Mouse (Mus musculus): ENCODE results near the gene 1700020D05Rik. TPM values are rescaled to one million over a fixed set of nuclear protein-coding genes. Genes with fewer than 3 reads are reported as not detected.

1700020D05Rik gene
- 1 to 10 TPM; 9.3 to 9.6 TPM for total RNA-seq (2021)

DNA sequence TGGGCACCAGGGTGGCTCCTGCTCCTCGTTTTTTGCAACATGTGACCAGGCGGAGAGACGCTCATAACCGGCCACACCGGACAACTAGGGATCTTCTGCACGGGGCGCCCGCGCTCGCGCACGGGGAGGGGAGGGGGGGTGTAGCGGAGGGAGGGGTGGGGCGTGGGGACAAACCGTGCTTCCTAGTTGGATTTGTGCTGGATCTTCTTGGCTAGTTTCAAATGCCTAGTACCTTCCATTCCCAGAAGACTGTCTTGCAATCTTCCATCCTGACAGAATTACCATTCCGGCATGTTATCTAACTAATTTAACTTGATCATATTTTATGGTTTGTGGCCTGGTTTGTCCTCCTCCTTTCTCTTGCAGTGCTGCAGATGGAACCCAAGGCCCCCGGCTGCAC lies at the start of gene 1700020D05Rik:
TSS of gene 1700020D05Rik (minus strand) at position 101 of the 400 bp plus-strand sequence.
- intact Hi-C loops (cut with DNase I) = no loop called here
- no peak for DNase-seq

DNA sequence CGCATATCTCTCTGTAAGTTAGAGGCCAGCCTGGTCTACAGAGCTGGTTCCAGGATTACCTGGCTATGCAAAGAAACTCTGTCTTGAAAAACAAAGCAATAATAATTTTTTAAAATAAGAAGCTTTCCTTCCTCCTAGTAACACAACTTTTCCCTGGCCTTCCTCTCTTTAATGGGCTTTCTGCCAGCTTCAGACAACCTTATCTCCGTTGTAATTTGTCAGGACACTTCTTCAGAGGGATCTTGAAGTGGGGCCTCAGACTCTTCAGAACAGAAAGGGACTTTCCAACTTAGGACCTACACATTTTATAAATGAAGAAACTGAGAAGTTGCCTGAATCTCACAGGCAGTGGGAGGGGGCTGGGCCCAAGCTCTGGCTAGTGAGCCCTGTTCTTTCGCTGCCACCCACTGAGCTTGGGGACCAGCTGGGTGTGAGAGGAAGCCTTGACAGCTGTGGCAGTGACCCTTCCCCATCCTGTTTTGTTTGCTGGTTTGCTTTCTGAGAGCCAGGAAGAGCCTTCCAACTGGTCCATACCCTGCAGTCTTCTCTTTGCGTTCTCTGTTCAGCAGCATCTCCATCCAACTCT lies 44.0 kb upstream of the 1700020D05Rik start:
- intact Hi-C loops (cut with DNase I) = no loop called here
- DNase-seq = no peak

DNA sequence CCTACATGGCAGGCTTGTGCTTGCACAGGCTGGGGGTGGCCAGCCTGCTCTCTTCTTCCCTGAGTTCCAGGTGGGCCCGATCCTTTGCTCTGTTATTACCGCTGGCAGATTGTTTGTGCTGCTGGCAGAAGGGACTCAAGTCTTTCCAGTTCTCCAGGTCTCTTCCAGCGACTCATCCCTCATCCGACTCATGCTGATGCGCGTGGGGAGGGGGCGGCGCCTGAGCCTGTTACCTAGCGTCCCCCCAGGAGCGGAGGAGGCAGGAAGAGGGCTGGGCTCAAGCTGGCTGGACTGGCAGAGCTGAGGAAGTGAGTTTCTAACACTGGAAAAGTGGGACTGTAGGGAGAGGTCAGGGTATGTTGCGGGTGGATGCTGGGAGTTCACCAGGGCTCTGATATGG lies 40.4 kb upstream of the 1700020D05Rik start:
- no peak for DNase-seq
- intact Hi-C loops (cut with DNase I) = no loop called here

DNA sequence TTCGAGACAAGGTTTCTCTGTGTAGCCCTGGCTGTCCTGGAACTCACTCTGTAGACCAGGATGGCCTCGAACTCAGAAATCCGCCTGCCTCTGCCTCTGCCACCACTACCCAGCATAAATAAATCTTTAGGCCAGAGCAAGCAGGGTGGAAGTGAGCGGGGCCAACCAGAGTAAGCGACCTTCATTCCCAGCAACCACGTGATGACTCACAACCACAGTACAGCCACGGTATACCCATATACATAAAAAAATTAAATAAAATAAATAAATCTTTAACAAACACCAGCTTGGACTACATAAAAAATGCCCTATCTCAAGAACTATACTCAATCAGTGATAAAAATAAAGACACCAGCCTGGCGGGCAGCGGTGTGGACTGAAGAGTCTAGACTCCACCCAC lies 39.8 kb upstream of the 1700020D05Rik start:
- DNase-seq = no peak
- intact Hi-C loops (cut with DNase I) = no loop called here

DNA sequence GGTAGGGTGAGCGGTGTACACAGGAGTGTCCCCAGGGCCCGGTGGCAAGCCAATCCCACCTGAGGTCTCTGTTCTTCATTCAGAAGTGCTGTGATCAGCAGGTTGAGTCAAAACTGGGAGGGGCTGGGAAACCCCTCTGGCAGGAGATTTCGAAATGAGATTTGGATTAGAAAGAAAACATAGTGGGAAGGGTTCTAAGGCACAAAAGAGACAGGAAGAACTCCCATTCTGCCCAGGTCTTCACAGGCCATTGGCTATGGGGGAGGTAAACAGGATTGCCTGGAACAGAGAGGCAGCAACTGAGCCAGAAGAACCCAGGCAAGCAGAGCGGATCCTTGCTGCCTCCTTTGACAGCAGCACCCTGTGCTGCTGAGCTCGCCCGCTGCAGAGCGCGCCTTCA lies 35.2 kb upstream of the 1700020D05Rik start:
- no peak for DNase-seq
- intact Hi-C loops (cut with DNase I) = no loop called here

GRCm38 (mm10) chr19:5532520-5532919 lies 28.9 kb upstream of the 1700020D05Rik start:
- no peak for DNase-seq
- intact Hi-C loops (cut with DNase I) = no loop called here

- intact Hi-C loops (cut with DNase I) = no loop called here
- DNase-seq = no peak
Observed at GRCm38 (mm10) chr19:5530138-5530524, 26.5 kb upstream of the 1700020D05Rik start.

GRCm38 (mm10) chr19:5529325-5530137 lies 25.9 kb upstream of the 1700020D05Rik start:
- peak; percentile 96 for DNase-seq
- intact Hi-C loops (cut with DNase I) = loop anchor here (5.0 kb wide), 1 partner anchor 38 kb away; the partner anchor contains the start of gene Ap5b1

- intact Hi-C loops (cut with DNase I) = loop anchor here (5.0 kb wide), 1 partner anchor 42 kb away; the partner anchor contains the start of gene Ap5b1
- DNase-seq = no peak
Observed at GRCm38 (mm10) chr19:5525204-5525603, 21.6 kb upstream of the 1700020D05Rik start.

DNA sequence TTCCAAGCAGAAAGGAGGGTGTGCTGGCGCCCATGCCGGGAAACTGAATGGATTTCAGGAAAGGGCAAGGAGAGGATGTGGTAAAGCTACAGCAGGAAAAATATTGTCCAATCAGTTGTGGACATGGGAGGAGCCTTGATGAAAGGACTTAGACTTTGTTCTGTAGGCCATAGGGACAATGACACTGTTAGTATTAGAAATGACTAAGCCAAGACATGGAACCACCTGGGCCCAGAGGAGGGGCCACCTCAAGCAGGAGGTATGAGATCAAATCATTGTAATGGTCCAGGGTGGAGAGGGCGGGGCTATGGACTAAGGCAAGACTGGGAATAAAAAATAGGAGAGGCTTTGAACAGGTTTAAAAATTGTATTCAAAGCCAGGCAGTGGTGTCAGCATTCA lies 15.1 kb upstream of the 1700020D05Rik start:
- DNase-seq = no peak
- intact Hi-C loops (cut with DNase I) = no loop called here

GRCm38 (mm10) chr19:5516906-5517505 lies 13.4 kb upstream of the 1700020D05Rik start:
- intact Hi-C loops (cut with DNase I) = no loop called here
- DNase-seq = no peak

- DNase-seq = no peak
- intact Hi-C loops (cut with DNase I) = no loop called here
Observed at GRCm38 (mm10) chr19:5515840-5516777, 12.5 kb upstream of the 1700020D05Rik start.

- DNase-seq = no peak
- intact Hi-C loops (cut with DNase I) = no loop called here
Observed at GRCm38 (mm10) chr19:5513005-5513349, 9.4 kb upstream of the 1700020D05Rik start.

- no peak for DNase-seq
- intact Hi-C loops (cut with DNase I) = no loop called here
Observed at GRCm38 (mm10) chr19:5512091-5513004, 8.8 kb upstream of the 1700020D05Rik start.

DNA sequence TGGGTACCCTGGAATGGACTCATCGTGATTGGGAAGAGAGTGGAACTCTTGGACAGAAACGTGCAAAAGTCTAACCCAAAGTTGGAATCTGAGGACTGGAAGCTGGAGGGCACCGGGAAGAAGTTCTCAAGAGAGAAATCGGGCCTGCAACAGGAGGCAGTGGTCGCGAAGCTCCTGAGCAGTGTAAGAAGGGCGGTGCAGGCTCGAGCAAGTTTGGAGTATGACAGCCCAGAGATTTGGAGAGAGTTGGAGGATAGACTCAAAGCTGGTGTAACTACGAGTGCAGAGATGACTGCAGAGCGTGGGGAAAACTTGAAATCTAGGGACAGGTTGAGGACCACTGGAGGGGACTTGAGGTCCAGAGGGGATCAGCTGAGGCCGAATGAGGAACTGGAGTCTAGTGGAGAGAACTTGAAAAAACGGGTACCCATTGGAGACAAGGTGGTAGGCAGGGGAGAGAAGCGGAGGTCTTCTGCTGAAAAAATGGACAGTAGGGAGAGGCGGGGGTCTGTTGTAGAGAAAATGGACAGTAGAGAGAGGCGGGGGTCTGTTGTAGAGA lies 7.6 kb upstream of the 1700020D05Rik start:
- intact Hi-C loops (cut with DNase I) = no loop called here
- no peak for DNase-seq

DNA sequence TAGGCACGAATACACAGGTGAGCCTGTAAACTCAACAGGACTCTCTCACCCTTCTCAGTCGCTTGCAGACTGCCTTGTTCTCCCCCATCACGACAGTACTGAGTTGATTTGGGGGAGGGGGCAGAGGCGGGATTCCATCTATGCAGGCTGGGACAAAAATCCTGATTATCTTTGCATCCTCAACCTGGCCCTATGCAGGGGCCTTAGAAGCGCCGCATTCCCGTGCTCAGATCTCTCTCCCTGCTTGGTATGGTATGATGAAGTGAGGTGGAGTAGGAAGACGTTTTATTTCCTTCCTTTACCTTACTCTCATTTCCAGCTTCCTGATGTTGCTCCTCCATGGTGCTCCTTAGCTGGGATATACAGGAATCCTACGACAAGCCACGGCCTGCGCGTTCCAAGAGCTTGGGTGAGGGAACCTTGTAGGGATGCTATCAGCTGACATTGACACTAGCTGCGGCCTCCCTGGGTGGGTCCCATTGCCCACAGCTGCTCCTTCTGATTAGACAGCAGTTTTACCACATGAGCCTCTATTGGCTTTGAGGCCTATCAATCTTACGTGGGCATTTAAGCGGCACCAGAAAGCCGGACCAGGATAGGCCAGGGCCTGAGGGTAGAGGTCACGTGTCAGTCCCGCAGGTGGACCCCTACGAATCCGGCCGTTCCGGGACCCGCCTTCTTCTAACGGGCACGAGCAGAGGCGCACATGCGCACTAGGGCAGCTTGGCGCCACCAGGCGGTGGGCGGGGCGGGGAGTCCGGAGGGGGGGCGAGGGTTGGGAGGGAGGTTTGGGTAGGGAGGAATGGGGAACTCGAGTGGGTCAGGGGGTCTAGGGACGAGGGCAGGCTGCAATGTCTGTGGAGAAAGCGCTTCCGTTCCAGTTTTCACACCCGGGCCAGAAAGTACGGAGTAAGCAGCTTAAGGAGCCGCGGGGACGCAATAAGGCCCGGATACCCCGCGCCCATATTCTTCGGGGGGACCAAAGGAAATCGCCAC lies 6.7 kb upstream of the 1700020D05Rik start, which contains the start of gene Snx32:
TSS of gene Snx32 (minus strand) at position 508 of the 996 bp plus-strand sequence.
- peak; percentile 98 for DNase-seq
- intact Hi-C loops (cut with DNase I) = no loop called here

GRCm38 (mm10) chr19:5500330-5500875 lies 3.2 kb downstream of the 1700020D05Rik start:
- no peak for DNase-seq
- intact Hi-C loops (cut with DNase I) = no loop called here

DNA sequence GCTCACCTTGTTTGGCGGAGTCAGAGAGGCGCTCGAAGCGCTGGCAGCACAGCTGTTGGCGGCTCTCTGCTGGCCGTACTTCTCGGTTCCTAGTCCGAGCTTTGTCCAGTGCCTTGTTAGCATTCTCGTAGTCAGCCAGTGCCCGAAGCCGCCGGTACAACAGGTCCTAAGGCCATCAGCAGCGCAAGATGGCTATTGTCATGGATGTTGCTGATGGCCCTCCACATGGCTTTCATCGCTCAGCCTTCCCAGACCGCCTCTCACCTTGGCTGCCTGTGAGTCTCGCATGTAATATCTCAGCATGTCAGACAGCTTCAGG lies 7.6 kb downstream of the 1700020D05Rik start:
- intact Hi-C loops (cut with DNase I) = no loop called here
- no peak for DNase-seq
